Mouse (Mus musculus) megakaryocyte, embryonic 14.5 days (primary cell): ENCODE data around the gene Izumo2.

Experiments
- FLI1 ChIP-seq: IDR thresholded peaks from 2 replicates; pipeline ENCODE4 v1.6.1; 2012; ENCODE audit warnings: low read length, inconsistent platforms, mixed read lengths
- GATA1 ChIP-seq: IDR thresholded peaks from 3 replicates; pipeline ENCODE4 v1.6.1; 2012; ENCODE audit warnings: mixed read lengths, low read length, inconsistent platforms, borderline replicate concordance

- TF ChIP-seq FLI1 (no peak), GATA1 (no peak)
Measured at GRCm38 (mm10) chr7:44701921-44702320, 6.6 kb upstream of the Izumo2 start.
